Mouse (Mus musculus): ENCODE data around the gene Eps15. TPM values are rescaled to one million over a fixed set of nuclear protein-coding genes. Genes with fewer than 3 reads are reported as not detected.

The Eps15 gene
- polyA plus RNA-seq, 1 experiment from 2014 or later: 39.6 TPM

DNA sequence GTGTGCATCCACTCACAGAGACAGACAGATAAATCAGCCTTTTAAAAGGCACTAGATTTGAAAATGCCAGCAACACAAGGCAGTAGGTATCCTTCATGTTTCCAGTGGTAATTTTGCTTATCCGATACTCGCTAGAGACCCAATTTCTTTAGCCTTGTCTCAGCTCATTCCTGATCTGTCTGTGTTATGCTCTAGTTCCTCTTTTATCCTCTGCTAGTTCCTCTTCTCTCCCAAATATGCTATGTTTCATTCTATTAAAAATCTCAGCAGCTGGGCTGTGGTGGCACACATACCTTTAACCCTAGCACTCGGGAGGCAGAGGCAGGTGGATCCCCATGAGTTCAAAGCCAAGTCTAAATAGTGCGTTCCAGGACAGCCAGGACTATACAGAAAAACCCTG lies 8.3 kb upstream of the Eps15 start:
- no peaks in the 10 kb centered on the region for H3K4me1 ChIP-seq (replicated peaks)
- no peak overlapping the region for H3K9ac ChIP-seq (replicated peaks)
- no peak overlapping the region for H3K4me2 ChIP-seq
- no peaks in the 10 kb centered on the region for H3K27me3 ChIP-seq
- no peak overlapping the region for H3K4me3 ChIP-seq (replicated peaks)
- no peak for ATAC-seq (ENCODE audit: insufficient number of reproducible peaks, insufficient read depth, low FRiP score, low TSS enrichment, low read depth)
- H3K9me3 ChIP-seq: no peaks in the 10 kb centered on the region
- H3K36me3 ChIP-seq: no peaks in the 10 kb centered on the region
- H3K27ac ChIP-seq: no peak overlapping the region
- WGBS: 92% methylated on average over 4 of the region's 4 CpGs

DNA sequence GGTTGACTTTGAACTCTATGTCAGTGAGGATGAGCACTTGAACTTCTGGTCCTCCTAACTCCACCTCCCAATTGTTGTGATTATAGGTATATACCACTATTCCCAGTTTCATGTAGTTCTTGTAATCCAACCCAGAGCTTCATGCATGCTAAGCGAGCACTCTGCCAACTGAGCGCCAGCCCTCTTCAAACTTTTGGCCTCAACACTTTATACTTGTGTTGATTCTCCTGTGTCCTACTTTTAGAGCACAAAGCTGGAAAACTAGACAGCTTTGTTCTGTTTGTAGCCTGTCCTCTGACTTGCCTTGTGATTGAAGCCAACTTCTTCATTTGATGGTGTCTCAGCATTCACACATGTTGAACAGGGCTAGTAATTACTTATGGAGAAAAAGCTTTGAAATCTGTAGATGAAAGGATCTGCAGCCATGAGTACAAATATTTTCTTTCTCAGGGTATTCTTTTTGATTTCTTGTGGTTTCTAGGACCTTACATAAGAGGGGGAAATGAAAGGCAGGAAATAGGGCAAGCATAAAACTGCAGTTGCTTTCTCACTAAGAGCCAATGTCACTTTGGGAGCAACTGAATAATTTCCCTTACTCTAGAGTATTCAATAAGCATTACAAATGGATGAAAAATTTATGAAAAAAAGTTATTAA lies 6.4 kb upstream of the Eps15 start:
- Histone ChIP-seq H3K4me2 (no peak overlapping the region), H3K9me3 (no peaks in the 10 kb centered on the region), H3K4me3 (replicated peaks) (no peak overlapping the region), H3K27ac (no peak overlapping the region), H3K9ac (replicated peaks) (no peak overlapping the region), H3K27me3 (no peaks in the 10 kb centered on the region), H3K36me3 (no peaks in the 10 kb centered on the region), H3K4me1 (replicated peaks) (no peaks in the 10 kb centered on the region)
- ATAC-seq (ENCODE audit: insufficient number of reproducible peaks, insufficient read depth, low FRiP score, low TSS enrichment, low read depth): no peak
- 86% methylated on average over 2 of the region's 2 CpGs for WGBS

DNA sequence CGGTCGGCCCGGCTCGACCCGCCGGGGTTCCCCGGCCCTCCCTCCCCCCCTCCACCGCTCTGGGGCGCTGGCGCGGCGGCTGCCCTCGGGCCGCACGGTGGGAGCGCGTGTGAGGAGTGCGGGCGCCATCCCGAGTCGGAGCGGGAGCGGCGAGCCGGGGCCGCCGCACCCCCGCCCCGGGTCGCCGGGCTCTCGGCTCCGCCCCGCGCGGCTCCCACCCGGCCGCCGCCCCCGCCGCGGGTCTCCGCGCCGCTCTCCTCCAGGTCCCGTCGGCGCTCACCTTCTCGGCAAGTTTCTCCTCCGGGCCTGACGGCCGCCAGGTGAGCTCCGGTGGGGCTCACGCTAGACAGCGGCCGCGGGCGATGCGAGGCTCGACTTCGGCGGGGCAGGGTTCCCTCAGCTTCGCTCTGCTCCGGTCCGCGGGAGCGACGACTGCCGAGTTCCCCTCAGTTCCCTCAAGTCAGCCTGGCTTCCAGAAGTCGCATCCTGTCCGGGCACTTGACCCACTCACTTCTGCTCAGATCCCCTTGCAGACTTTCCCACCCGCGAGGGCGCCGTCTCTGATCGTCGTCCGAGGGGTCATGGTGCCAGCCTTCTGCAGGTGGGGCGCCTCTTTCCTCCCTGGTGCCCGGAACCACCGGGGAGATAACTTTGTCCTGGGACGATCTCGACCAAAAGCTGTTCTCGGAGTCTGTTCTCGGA lies 542 bp downstream of the Eps15 start:
- Histone ChIP-seq H3K9me3 (no peaks in the 10 kb centered on the region), H3K4me1 (replicated peaks) (peaks cover 17% of the 10 kb centered on the region), H3K27me3 (no peaks in the 10 kb centered on the region), H3K36me3 (no peaks in the 10 kb centered on the region), H3K27ac (peak overlapping the region; percentile 86), H3K9ac (replicated peaks) (peak overlapping the region; percentile 79), H3K4me2 (peak overlapping the region; percentile 84), H3K4me3 (replicated peaks) (peak overlapping the region; percentile 88)
- WGBS: under 1% methylated on average over 67 of the region's 85 CpGs
- peak; percentile 88; the same call in 1 of the 2 replicates for ATAC-seq (ENCODE audit: insufficient number of reproducible peaks, insufficient read depth, low FRiP score, low TSS enrichment, low read depth)

DNA sequence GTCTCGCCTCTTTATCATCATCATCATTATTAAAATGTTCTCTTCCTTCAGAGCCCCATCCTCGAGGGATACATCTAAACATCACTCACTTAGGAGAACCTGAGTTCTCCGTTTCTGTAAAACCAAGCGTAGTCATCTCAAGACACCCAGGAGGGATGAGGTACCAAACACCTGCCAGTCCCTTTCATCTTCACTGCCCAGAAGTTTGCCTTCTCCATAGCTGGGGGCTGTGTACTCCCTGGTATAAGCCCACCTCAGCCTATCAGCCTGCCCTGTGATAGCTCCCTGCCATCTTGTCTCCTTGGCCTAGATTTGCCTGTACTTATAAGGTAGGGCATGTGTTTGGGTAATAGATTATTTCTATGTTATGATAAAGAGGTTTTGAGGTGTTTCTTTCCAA lies 1.1 kb downstream of the Eps15 start:
- peak overlapping the region; percentile 79; the same call in 1 of the 2 replicates for H3K9ac ChIP-seq (replicated peaks)
- ATAC-seq (ENCODE audit: insufficient number of reproducible peaks, insufficient read depth, low FRiP score, low TSS enrichment, low read depth): no peak
- no peak overlapping the region for H3K27ac ChIP-seq
- H3K9me3 ChIP-seq: no peaks in the 10 kb centered on the region
- peaks cover 17% of the 10 kb centered on the region for H3K4me1 ChIP-seq (replicated peaks)
- no peaks in the 10 kb centered on the region for H3K27me3 ChIP-seq
- 8% methylated on average over 4 of the region's 4 CpGs for WGBS
- H3K4me2 ChIP-seq: peak overlapping the region; percentile 84
- H3K4me3 ChIP-seq (replicated peaks): peak overlapping the region; percentile 88
- H3K36me3 ChIP-seq: no peaks in the 10 kb centered on the region

DNA sequence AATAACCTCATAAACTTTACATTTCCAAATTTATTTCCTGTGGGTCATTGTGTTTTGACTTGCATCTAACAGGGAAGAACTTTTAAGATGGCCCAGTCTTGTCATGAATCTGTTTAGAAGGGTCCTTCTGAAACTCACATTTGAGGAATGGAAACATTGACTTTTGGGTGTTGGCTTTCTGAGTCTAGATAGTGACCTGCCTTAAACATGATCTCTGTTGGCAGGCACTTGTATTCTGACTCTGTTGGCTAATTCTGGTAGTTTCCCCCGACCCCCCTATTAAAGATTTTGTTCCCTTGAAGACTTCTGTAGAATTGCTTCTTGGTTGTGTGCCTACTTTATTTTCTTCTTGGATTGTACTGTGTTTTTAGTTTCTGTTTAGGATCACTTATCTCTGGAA lies 1.9 kb downstream of the Eps15 start:
- Histone ChIP-seq H3K27ac (no peak overlapping the region), H3K4me3 (replicated peaks) (peak overlapping the region; percentile 88; the same call in 1 of the 2 replicates), H3K9me3 (no peaks in the 10 kb centered on the region), H3K4me1 (replicated peaks) (peaks cover 17% of the 10 kb centered on the region), H3K36me3 (no peaks in the 10 kb centered on the region), H3K9ac (replicated peaks) (no peak overlapping the region), H3K27me3 (no peaks in the 10 kb centered on the region), H3K4me2 (0 out of 2 replicates have a peak overlapping the region, but pooled peaks have one; percentile 84)
- WGBS: 74% methylated on average over 1 of the region's 1 CpGs
- ATAC-seq (ENCODE audit: insufficient number of reproducible peaks, insufficient read depth, low FRiP score, low TSS enrichment, low read depth): no peak

DNA sequence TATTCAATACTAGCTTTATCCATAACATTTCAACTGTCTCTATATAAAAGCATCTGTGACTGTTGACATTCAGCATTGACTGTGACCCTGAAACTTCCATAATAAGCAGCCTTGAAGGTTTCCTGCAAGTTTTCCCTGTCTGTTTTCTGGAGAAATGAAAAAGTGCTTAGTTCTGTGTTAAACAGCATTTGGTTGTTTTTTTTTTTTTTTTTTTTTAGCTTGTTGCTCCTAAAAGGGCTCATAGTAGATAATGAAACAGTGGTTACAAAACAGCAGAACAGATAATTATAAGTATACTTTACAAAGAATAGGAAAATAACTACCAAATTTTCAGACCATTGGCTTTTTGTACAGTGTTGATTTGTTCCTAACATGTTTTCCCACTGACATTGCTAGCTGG lies 14.6 kb downstream of the Eps15 start:
- ATAC-seq (ENCODE audit: insufficient number of reproducible peaks, insufficient read depth, low FRiP score, low TSS enrichment, low read depth): no peak
- no peak overlapping the region for H3K4me2 ChIP-seq
- no peak overlapping the region for H3K4me3 ChIP-seq (replicated peaks)
- H3K27me3 ChIP-seq: no peaks in the 10 kb centered on the region
- no peak overlapping the region for H3K27ac ChIP-seq
- no peaks in the 10 kb centered on the region for H3K4me1 ChIP-seq (replicated peaks)
- H3K9ac ChIP-seq (replicated peaks): no peak overlapping the region
- H3K9me3 ChIP-seq: no peaks in the 10 kb centered on the region
- peaks cover 7% of the 10 kb centered on the region; the same call in 1 of the 2 replicates for H3K36me3 ChIP-seq

DNA sequence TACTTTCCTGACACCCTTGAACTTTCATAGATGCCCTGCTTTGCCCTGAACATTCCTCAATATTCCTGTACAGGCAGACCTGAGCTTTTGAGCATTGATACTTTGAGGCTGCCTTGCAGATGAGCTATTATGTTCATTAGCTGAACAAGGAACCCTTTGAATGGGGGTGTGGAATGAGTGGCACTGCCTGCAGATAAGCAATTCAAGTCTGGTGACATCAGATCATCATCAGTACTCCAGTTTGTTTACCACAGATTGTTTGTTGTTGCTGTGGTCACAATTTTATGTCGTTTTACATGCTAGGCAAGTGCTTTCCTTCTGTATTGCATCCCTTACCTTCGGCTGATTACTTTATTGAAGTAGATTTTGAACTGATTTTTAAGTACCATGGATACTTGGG lies 16.4 kb downstream of the Eps15 start:
- H3K36me3 ChIP-seq: peaks cover 7% of the 10 kb centered on the region; the same call in 1 of the 2 replicates
- H3K9ac ChIP-seq (replicated peaks): no peak overlapping the region
- no peaks in the 10 kb centered on the region for H3K27me3 ChIP-seq
- WGBS: 75% methylated on average over 2 of the region's 2 CpGs
- H3K4me3 ChIP-seq (replicated peaks): no peak overlapping the region
- no peak overlapping the region for H3K4me2 ChIP-seq
- no peaks in the 10 kb centered on the region for H3K4me1 ChIP-seq (replicated peaks)
- no peak overlapping the region for H3K27ac ChIP-seq
- ATAC-seq (ENCODE audit: insufficient number of reproducible peaks, insufficient read depth, low FRiP score, low TSS enrichment, low read depth): no peak
- no peaks in the 10 kb centered on the region for H3K9me3 ChIP-seq

DNA sequence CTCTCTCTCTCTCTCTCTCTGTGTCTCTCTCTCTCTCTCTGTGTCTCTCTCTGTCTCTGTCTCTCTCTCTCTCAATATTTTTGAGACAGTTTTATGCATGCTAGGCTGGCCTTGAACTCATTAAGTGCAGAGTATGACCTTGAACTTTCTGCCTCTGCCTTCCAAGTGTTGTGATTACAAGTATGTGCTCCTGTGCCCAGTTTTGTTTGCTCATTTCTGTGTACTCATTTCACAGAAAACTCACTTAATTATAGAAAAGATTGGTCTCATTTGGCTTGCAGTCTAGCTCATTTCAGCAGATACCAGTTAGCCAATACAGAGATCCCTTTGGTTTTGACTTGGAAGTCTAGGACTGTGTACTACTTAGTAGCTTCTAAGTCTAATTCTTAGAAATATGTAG lies 19.1 kb downstream of the Eps15 start:
- ATAC-seq (ENCODE audit: insufficient number of reproducible peaks, insufficient read depth, low FRiP score, low TSS enrichment, low read depth): no peak
- H3K9ac ChIP-seq (replicated peaks): no peak overlapping the region
- H3K4me2 ChIP-seq: no peak overlapping the region
- no peak overlapping the region for H3K27ac ChIP-seq
- H3K4me3 ChIP-seq (replicated peaks): no peak overlapping the region
- peaks cover 7% of the 10 kb centered on the region; the same call in 1 of the 2 replicates for H3K36me3 ChIP-seq
- H3K4me1 ChIP-seq (replicated peaks): no peaks in the 10 kb centered on the region
- no peaks in the 10 kb centered on the region for H3K9me3 ChIP-seq
- H3K27me3 ChIP-seq: no peaks in the 10 kb centered on the region

DNA sequence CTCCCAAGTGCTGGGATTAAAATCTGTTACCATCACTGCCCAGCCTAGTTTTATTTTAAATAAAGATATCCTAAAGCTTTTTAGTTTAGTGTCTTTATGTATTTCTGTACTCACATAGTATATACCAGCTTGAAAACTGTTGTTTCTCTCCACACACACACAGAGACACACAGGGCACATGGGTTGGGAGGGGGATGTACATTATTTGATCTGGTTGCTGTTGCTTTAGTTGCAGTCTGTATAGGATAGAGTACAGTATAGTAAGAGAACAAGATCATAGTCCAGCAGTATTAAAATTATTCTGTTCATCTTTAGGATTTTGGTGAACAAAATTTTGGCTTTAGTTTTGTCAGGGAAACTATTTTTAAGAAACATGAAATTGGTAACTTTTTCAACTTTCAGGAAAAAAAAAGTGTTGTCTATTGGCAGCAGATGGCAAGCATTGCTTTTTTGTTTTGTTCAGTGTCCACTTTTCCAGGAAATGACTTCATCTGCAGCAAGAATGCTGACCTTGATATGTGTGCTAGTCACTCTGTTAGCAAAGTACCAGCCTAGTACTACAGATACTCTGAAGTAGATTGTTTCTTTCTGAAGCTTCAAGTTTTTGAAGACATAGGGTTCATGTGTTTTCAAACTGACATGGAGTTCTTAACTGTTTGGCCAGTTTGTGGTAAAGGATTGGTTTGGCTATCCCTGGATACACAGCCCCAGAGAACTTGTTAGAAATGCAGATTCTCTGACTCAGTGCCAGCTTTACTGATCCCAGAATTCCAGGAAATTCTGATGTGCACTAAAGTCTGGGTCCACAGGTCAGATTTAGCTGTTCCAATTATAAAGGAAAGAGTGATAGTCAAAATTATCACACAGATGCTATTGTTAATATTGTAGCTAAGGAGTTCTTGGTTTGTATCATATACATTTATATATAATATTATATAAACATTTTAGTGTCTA lies 37.1 kb downstream of the Eps15 start:
- Histone ChIP-seq H3K36me3 (peaks cover 14% of the 10 kb centered on the region), H3K9ac (replicated peaks) (no peak overlapping the region), H3K27me3 (no peaks in the 10 kb centered on the region), H3K4me3 (replicated peaks) (no peak overlapping the region), H3K4me2 (no peak overlapping the region), H3K4me1 (replicated peaks) (no peaks in the 10 kb centered on the region), H3K9me3 (no peaks in the 10 kb centered on the region), H3K27ac (no peak overlapping the region)
- ATAC-seq (ENCODE audit: insufficient number of reproducible peaks, insufficient read depth, low FRiP score, low TSS enrichment, low read depth): no peak

DNA sequence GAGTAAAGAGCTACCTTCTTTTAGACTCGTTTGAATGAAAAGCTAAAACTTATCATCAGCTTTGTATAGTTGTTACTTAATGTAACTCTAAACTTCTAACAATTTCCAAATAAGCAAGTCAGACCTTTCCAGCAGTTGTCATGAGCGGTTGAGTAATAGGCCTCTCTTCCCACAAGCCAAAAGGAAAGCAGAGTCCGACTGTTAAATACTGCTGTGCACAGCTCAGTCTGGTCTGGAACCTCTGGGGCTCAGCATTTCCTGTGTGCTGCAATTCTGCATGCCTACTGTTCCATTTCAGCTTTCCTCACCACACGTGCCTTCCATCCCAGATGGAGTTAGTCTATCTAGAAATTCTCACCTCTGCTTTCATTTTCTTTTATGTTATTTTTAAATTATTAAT lies 56.7 kb downstream of the Eps15 start:
- no peak for ATAC-seq (ENCODE audit: insufficient number of reproducible peaks, insufficient read depth, low FRiP score, low TSS enrichment, low read depth)
- Histone ChIP-seq H3K4me3 (replicated peaks) (no peak overlapping the region), H3K4me2 (no peak overlapping the region), H3K27me3 (no peaks in the 10 kb centered on the region), H3K4me1 (replicated peaks) (no peaks in the 10 kb centered on the region), H3K27ac (no peak overlapping the region), H3K9me3 (no peaks in the 10 kb centered on the region), H3K9ac (replicated peaks) (no peak overlapping the region), H3K36me3 (peaks cover 21% of the 10 kb centered on the region)
- 74% methylated on average over 4 of the region's 4 CpGs for WGBS

DNA sequence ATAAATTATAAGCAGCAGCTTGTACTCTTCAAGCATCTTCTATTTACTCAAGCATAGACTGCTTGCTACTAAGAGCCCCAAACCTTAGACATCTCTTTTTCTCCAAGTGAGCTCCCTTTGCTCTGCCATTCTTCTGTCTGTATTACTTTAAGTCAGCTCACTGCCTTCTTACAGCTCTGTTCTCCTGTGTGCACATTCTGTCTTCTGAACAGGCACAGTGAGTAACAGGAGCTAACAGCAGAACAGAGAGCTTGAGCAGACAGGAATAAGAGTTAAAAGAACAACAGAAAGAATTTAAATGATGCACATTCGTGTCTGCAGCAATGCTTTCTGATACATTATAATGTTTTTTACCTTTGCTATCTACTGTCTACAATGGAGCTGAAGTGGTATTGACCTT lies 61.2 kb downstream of the Eps15 start:
- no peaks in the 10 kb centered on the region for H3K9me3 ChIP-seq
- H3K36me3 ChIP-seq: no peaks in the 10 kb centered on the region
- no peak overlapping the region for H3K27ac ChIP-seq
- no peaks in the 10 kb centered on the region for H3K27me3 ChIP-seq
- H3K9ac ChIP-seq (replicated peaks): no peak overlapping the region
- no peaks in the 10 kb centered on the region for H3K4me1 ChIP-seq (replicated peaks)
- H3K4me3 ChIP-seq (replicated peaks): no peak overlapping the region
- ATAC-seq (ENCODE audit: insufficient number of reproducible peaks, insufficient read depth, low FRiP score, low TSS enrichment, low read depth): no peak
- H3K4me2 ChIP-seq: no peak overlapping the region
- 79% methylated on average over 1 of the region's 1 CpGs for WGBS
